Comparison of ENCODE assay signal across 10 mouse cellular contexts in the genomic region with DNA sequence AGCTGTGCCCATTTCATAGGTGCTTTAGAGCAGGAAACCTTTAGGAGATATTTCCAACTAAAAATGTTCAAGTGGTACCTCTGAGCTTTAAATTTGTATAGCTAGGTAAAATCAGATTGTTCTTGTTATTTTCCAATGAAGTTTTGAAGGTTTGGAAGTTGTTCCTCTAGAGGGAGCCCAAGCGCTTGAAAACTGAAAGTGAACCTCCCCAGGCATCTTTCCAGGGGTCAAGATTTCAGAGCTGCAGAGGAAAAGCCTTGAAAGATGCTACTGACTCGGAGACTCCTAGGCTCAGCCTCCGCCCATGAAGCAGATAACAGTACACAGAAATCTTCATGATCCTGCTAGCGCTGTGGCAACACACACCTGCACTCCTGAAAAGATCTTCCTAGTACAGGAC. TPM values are rescaled to one million over a fixed set of nuclear protein-coding genes. Genes with fewer than 3 reads are reported as not detected.
A peak's percentile ranks its signal among the peaks of the same experiment; 100 is the strongest.
DNase-seq lines count a peak whose midpoint lies in the region; ATAC-seq lines count a peak whose summit lies in the region.
"Had no signal": no experiment of that assay in that cellular context is flagged by ENCODE, and none has a peak within 500 bp of the region (broad histone marks: within the 10 kb centered on the region; RNA-seq: fewer than 3 reads in every experiment).

No protein-coding gene starts in this region.

- H3K27ac ChIP-seq in hindbrain, embryonic 14.5 days: no peak overlapping the region
- H3K27ac ChIP-seq in hindbrain, embryonic 10.5 days: no peak overlapping the region
- no peak overlapping the region for H3K27ac ChIP-seq in hindbrain, embryonic 12.5 days
- H3K27ac ChIP-seq: embryonic facial prominence, embryonic 13.5 days; limb, embryonic 15.5 days had no signal

- no peaks in the 10 kb centered on the region for H3K9me3 ChIP-seq in hindbrain, embryonic 14.5 days (ENCODE audit: control insufficient read depth, low read length)
- H3K9me3 ChIP-seq in hindbrain, embryonic 10.5 days: no peaks in the 10 kb centered on the region
- H3K9me3 ChIP-seq in hindbrain, embryonic 12.5 days (replicated peaks): no peaks in the 10 kb centered on the region
- H3K9me3 ChIP-seq: embryonic facial prominence, embryonic 13.5 days; limb, embryonic 15.5 days had no signal

- H3K36me3 ChIP-seq in hindbrain, embryonic 14.5 days (replicated peaks; ENCODE audit: control insufficient read depth, insufficient read depth): no peaks in the 10 kb centered on the region
- no peaks in the 10 kb centered on the region for H3K36me3 ChIP-seq in hindbrain, embryonic 10.5 days
- H3K36me3 ChIP-seq in splenic B cell, adult 2 months (ENCODE audit: control insufficient read depth, insufficient read depth, low read length, poor library complexity, severe bottlenecking): no peaks in the 10 kb centered on the region
- no peaks in the 10 kb centered on the region for H3K36me3 ChIP-seq in hindbrain, embryonic 12.5 days
- H3K36me3 ChIP-seq: embryonic facial prominence, embryonic 13.5 days; limb, embryonic 15.5 days had no signal

- H3K9ac ChIP-seq in hindbrain, embryonic 14.5 days: no peak overlapping the region
- H3K9ac ChIP-seq in hindbrain, embryonic 12.5 days: no peak overlapping the region
- H3K9ac ChIP-seq: embryonic facial prominence, embryonic 13.5 days; limb, embryonic 15.5 days had no signal

- H3K27me3 ChIP-seq in hindbrain, embryonic 14.5 days (ENCODE audit: control insufficient read depth, insufficient read depth, low read length): no peaks in the 10 kb centered on the region
- no peaks in the 10 kb centered on the region for H3K27me3 ChIP-seq in hindbrain, embryonic 10.5 days (ENCODE audit: insufficient read depth, poor library complexity, severe bottlenecking)
- H3K27me3 ChIP-seq in splenic B cell, adult 2 months (ENCODE audit: control insufficient read depth, insufficient read depth, low read length, poor library complexity, severe bottlenecking): no peaks in the 10 kb centered on the region
- no peaks in the 10 kb centered on the region for H3K27me3 ChIP-seq in hindbrain, embryonic 12.5 days
- H3K27me3 ChIP-seq: embryonic facial prominence, embryonic 13.5 days; limb, embryonic 15.5 days had no signal

- WGBS in hindbrain, embryonic 14.5 days: 15% methylated on average over 4 of the region's 4 CpGs
- 17% methylated on average over 4 of the region's 4 CpGs for WGBS in hindbrain, embryonic 10.5 days
- 13% methylated on average over 4 of the region's 4 CpGs for WGBS in hindbrain, embryonic 12.5 days

- no peaks in the 10 kb centered on the region for H3K4me1 ChIP-seq in hindbrain, embryonic 14.5 days (replicated peaks; ENCODE audit: control insufficient read depth, insufficient read depth, low read length)
- H3K4me1 ChIP-seq in hindbrain, embryonic 10.5 days (replicated peaks): no peaks in the 10 kb centered on the region
- H3K4me1 ChIP-seq in hindbrain, embryonic 12.5 days: no peaks in the 10 kb centered on the region
- H3K4me1 ChIP-seq: embryonic facial prominence, embryonic 13.5 days; limb, embryonic 15.5 days had no signal

- no peak for ATAC-seq in hindbrain, embryonic 14.5 days (ENCODE audit: low FRiP score)
- no peak for ATAC-seq in hindbrain, embryonic 12.5 days (ENCODE audit: low FRiP score)

- no peak overlapping the region for H3K4me3 ChIP-seq in hindbrain, embryonic 14.5 days (replicated peaks; ENCODE audit: low read length)
- no peak overlapping the region for H3K4me3 ChIP-seq in hindbrain, embryonic 10.5 days
- H3K4me3 ChIP-seq in hindbrain, embryonic 12.5 days: no peak overlapping the region
- H3K4me3 ChIP-seq: embryonic facial prominence, embryonic 13.5 days; limb, embryonic 15.5 days had no signal

- DNase-seq in hindbrain, embryonic 14.5 days (ENCODE audit: low spot score): peak; percentile 72
- DNase-seq in hindbrain, embryonic 10.5 days (ENCODE audit: low spot score): no peak
- peak; percentile 47 for DNase-seq in urinary bladder, postnatal 14 days (ENCODE audit: low spot score)
- DNase-seq in urinary bladder, postnatal 4 days (ENCODE audit: low spot score in 2 of 2): no peak
- peak; percentile 73 for DNase-seq in embryo, embryonic 11 days
- peak; percentile 20 to 40 for DNase-seq in left cerebral cortex, postnatal 10 days (ENCODE audit: extremely low spot score in 1 of 2, low spot score in 2 of 2)
- peak; percentile 62 for DNase-seq in splenic B cell, adult 2 months (ENCODE audit: low read depth, low spot score)

- intact Hi-C loops in left cerebral cortex, postnatal 10 days (cut with DNase I): no loop called here

- H3K4me2 ChIP-seq in hindbrain, embryonic 14.5 days (replicated peaks): no peak overlapping the region
- no peak overlapping the region for H3K4me2 ChIP-seq in hindbrain, embryonic 12.5 days (replicated peaks)
- H3K4me2 ChIP-seq: embryonic facial prominence, embryonic 13.5 days; limb, embryonic 15.5 days had no signal

RNA-seq across cellular contexts. Expression of gene Ptger2, which starts 6.5 kb away (rescaled TPM):
- 1.3 and 1.6 TPM in 2 replicates for polyA plus RNA-seq in hindbrain, embryonic 14.5 days (2014; fragmentation: Nextera tagmentation; extraction: Ambion mirVana)
- 0.04 and 0.14 TPM in 2 replicates for polyA plus RNA-seq in hindbrain, embryonic 10.5 days (2016; fragmentation: Nextera tagmentation; extraction: Ambion mirVana)
- under 1 TPM; 0.57 to 0.66 TPM for total RNA-seq in left cerebral cortex, postnatal 10 days (2021)
- 0.10 and 0.27 TPM in 2 replicates for polyA plus RNA-seq in hindbrain, embryonic 12.5 days (2016; fragmentation: Nextera tagmentation; extraction: Ambion mirVana)

Comparison
In these comparisons a context has a peak if more than half of its experiments do, and no peak if none do; other contexts are left out.
1. DNase-seq: peak in hindbrain, embryonic 14.5 days (single experiment), urinary bladder, postnatal 14 days (single experiment), embryo, embryonic 11 days (single experiment), left cerebral cortex, postnatal 10 days (2 of 2) and splenic B cell, adult 2 months (single experiment); none in hindbrain, embryonic 10.5 days (single experiment) and urinary bladder, postnatal 4 days (0 of 2).